Mouse (Mus musculus) right cerebral cortex, postnatal 36 days (tissue): Measurements from ENCODE around the gene Myo1e.

Experiments used
- DNase-seq, 2 experiments: peaks; one replicate each; pipeline ENCODE4 v3.0.0; 2022; ENCODE audit warnings: low spot score in 2 of 2, mixed read lengths in 1 of 2

Myo1e gene

DNA sequence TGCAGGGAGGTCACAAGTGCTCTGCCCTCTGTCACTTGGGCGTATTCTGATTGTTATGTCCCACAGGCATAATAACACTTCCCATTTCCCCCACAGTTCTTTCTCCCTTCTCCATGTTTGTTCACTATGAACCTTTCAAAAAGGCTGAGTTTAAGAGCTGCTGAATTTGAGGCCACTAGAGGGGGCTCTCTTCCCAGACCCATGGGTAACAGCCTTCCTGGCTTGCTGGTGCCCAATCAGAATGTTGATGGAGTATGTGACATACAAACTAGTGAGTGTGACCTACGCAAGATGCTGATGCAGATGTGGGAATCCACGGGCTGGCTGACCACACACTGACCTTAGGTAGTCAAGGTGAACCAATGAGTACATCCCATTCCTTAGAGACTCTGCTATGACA lies 201.6 kb downstream of the Myo1e start:
- DNase-seq, result no peak

DNA sequence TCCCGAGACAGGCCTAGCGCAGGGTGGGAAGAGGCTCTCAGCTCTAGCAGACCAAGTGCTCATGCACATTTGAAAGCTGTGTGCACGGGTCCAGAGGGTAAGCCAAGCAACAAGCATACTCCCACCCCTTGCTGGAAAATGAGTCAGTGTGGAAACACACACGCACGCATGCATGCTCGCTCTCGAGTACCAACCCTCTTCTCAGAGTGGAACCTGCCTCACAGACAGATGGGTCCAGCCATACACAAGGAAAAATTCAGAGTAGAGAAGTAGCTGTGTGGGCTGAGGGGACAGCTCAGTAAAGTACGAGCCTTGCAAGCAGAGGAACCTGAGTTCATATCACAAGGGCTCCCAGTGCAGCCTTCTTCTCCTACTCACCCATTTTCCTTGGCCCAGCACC lies 202.6 kb downstream of the Myo1e start:
- DNase-seq, result no peak

DNA sequence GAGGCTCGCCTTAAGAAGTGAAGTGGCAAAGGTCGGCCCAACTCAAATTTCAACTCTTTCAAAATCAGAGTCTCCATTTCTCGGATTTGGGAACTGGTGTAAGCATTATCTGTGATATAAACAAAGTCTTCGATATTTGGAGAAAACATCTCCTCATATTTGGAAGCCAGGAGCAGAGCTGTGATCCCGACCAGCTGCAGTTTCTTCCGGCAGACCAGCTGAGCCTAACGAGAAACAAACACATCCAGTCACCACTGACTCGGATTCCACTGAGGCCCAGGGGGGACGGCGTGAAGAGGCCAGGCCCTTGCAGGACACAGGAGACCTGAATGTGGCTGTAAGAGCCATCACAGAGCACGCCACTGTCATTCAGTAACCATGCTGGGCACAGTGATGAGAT lies 203.5 kb downstream of the Myo1e start:
- no peak for DNase-seq

DNA sequence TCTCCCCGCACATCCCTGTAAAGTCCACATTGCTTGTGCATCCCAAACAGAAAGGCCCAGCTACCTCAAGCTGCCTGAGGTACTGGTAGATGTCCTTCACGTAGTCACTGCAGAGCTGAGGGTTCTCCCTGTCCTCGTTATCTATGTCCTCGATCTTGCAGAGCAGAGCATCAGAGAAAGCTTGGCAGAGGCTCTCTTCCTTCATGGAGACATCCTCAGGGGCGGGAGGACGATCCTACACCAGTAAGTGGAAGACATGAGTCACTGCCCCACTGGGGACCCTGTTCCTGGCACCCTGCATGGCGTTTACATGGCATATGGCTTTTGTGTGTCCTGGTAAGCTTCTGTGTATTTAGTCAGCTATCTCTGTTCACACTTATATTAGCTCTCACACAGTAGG lies 205.9 kb downstream of the Myo1e start:
- DNase-seq, result no peak

- no peak for DNase-seq
Observed at GRCm38 (mm10) chr9:70416412-70416811, 209.3 kb downstream of the Myo1e start.

GRCm38 (mm10) chr9:70421257-70422056 lies 214.3 kb downstream of the Myo1e start, which contains the start of gene Ccnb2:
Gene Ccnb2, minus strand, starts transcription at chr9:70421547.
- DNase-seq, result peak; percentile 81 to 82

DNA sequence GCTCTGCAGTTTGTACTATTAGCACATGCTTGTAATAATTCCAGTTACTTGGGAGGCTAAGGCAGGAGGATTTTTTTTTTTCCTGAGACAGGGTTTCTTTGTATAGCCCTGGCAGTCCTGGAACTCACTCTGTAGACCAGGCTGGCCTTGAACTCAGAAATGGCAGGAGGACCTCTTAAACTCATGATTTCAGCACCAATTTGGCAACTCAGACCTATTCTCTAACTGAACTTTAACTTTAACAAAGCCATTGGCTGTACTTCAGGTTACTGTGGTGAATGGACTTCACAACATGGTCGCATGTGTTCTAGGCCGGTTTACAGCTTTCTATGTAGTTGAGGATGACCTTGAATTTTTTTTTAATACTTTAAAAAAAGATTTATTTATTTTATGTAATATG lies 215.5 kb downstream of the Myo1e start:
- DNase-seq, result no peak

GRCm38 (mm10) chr9:70439959-70440358 lies 232.8 kb downstream of the Myo1e start:
- DNase-seq, result no peak

DNA sequence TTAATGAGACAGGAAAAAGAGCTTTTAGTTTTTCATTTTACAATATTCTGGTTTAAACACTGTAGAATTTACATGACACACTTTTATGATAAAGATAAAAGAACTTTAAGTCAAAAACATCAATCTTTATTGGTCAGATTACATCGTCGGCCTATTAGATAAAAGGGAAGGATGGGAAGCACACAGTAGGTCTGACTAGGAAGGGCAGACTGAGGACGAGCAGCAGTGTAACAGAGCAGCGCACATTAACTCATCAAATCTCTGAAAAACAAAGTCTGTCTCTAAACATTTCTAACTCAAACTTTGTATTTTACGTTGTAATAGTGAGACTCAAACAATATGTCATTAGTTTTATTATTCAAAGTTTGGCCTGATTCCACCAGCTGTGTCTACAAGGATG lies 241.9 kb downstream of the Myo1e start:
- DNase-seq, result no peak
